Mouse (Mus musculus) cortical plate, adult 2 months (tissue): Measurements from ENCODE around the gene Plb1. TPM values are rescaled to one million over a fixed set of nuclear protein-coding genes. Genes with fewer than 3 reads are reported as not detected.

Experiments
- H3K27ac ChIP-seq: fragments of 200-500 bp; 2 replicates; pipeline ENCODE4 v1.5.1; 2012; ENCODE audit warnings: low read length, control low read depth, inconsistent platforms; ENCODE audit not compliant: insufficient read depth
- H3K4me1 ChIP-seq: fragments of 200-500 bp; 2 replicates; pipeline ENCODE4 v1.6.1; 2011; ENCODE audit warnings: low read length; ENCODE audit not compliant: control insufficient read depth, insufficient read depth
- H3K4me3 ChIP-seq: fragments of 200-500 bp; 2 replicates; pipeline ENCODE4 v1.5.1; 2011; ENCODE audit warnings: mild to moderate bottlenecking, low read length, control low read depth; ENCODE audit not compliant: insufficient read depth
- CTCF ChIP-seq: fragments of 200-500 bp; IDR thresholded peaks from 2 replicates; pipeline ENCODE4 v1.5.1; 2011; ENCODE audit warnings: mild to moderate bottlenecking, control low read depth, low read length; ENCODE audit not compliant: insufficient read depth; ENCODE audit errors: extremely low read depth
- POLR2A ChIP-seq: fragments of 200-500 bp; IDR thresholded peaks from 2 replicates; pipeline ENCODE4 v1.6.1; 2011; ENCODE audit warnings: mild to moderate bottlenecking, low read length, control low read depth; ENCODE audit not compliant: insufficient read depth; ENCODE audit errors: extremely low read depth
- polyA plus RNA-seq: library from polyadenylated mRNA; depleted of rRNA; stranded (reverse); fragments of >200 nt; gene quantifications from 2 replicates; pipeline ENCODE4 v1.2.3, GENCODE M21; 2012; rRNA removed

Plb1 gene
- polyA plus RNA-seq, 1 experiment = 5.0 TPM

DNA sequence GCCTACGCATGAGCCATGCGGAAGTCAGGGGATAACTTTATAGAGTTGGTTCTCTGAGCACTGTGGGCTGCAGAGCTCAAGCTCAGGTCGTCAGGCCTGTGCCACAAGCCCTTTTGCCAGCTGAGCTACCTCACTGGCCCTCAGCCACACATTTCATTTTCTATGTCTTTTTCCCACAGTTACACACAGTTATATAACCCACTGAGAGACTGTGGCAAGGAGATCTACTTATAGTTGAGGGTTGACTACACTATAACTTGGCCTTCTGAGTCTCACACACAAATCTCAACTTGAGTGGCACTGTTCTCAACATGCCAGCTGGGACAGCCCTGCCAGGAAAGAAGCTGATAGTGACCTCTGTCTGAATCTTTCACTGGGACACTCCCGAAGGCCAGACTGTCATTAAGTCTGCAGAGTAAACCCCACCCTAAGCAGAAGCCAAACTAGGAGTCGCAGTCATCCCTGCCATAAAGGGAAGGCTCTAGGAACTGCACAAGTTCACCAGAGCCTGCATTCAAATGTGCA lies 182.0 kb downstream of the Plb1 start:
- no peak overlapping the region for H3K27ac ChIP-seq
- peaks cover 4% of the 10 kb centered on the region for H3K4me1 ChIP-seq
- TF ChIP-seq POLR2A (no peak), CTCF (no peak)
- no peak overlapping the region for H3K4me3 ChIP-seq

- Histone ChIP-seq H3K4me3 (no peak overlapping the region), H3K27ac (no peak overlapping the region), H3K4me1 (peaks cover 4% of the 10 kb centered on the region)
- no peak for TF ChIP-seq CTCF
- TF ChIP-seq POLR2A = no peak
Observed at GRCm38 (mm10) chr5:32415554-32415953, 183.0 kb downstream of the Plb1 start.

Other genes with a start within 250 kb of the Plb1 start
- 11.6 and 13.1 TPM in 2 replicates for gene Fosl2, start 96.9 kb upstream of the Plb1 start, polyA plus RNA-seq
- gene Ppp1cb, start 226.1 kb downstream of the Plb1 start, polyA plus RNA-seq = 241 and 252 TPM in 2 replicates